Mouse (Mus musculus) midbrain, embryonic 16.5 days (tissue): ENCODE measurements around the gene Piwil1. TPM values are rescaled to one million over a fixed set of nuclear protein-coding genes. Genes with fewer than 3 reads are reported as not detected.

ENCODE experiments used
- ATAC-seq: fragments of 200-750 bp; cut with Nextera tagmentation; 2 replicates; pipeline ENCODE4 v1.8.0; 2017; ENCODE audit warnings: moderate TSS enrichment
- H3K27ac ChIP-seq: fragments of 300-500 bp; sonication (generic); 2 replicates; pipeline ENCODE4 v1.5.1; 2014; ENCODE audit warnings: mild to moderate bottlenecking, low read length, mixed read lengths
- H3K27me3 ChIP-seq: fragments of 300-500 bp; sonication (generic); 2 replicates; pipeline ENCODE4 v1.6.1; 2014; ENCODE audit warnings: low read depth, low read length, mixed read lengths; ENCODE audit not compliant: control insufficient read depth, insufficient read depth
- H3K36me3 ChIP-seq: fragments of 300-500 bp; sonication (generic); 2 replicates; pipeline ENCODE4 v1.6.1; 2014; ENCODE audit warnings: mild to moderate bottlenecking, low read length, moderate library complexity, mixed read lengths; ENCODE audit not compliant: control insufficient read depth, insufficient read depth
- H3K4me1 ChIP-seq: fragments of 300-500 bp; sonication (generic); 2 replicates; pipeline ENCODE4 v1.6.1; 2014; ENCODE audit warnings: mild to moderate bottlenecking, low read length, mixed read lengths; ENCODE audit not compliant: control insufficient read depth, insufficient read depth
- H3K4me2 ChIP-seq: fragments of 300-500 bp; sonication (generic); 2 replicates; pipeline ENCODE4 v1.6.1; 2014; ENCODE audit warnings: mild to moderate bottlenecking, low read length, mixed read lengths
- H3K4me3 ChIP-seq: fragments of 300-500 bp; sonication (generic); 2 replicates; pipeline ENCODE4 v1.5.1; 2014; ENCODE audit warnings: low read depth, mild to moderate bottlenecking, low read length, moderate library complexity, mixed read lengths
- H3K9ac ChIP-seq: fragments of 300-500 bp; sonication (generic); 2 replicates; pipeline ENCODE4 v1.6.1; 2014; ENCODE audit warnings: low read depth, low read length, mixed read lengths
- H3K9me3 ChIP-seq: fragments of 300-500 bp; sonication (generic); replicated peaks from 2 replicates; pipeline ENCODE4 v1.6.1; 2014; ENCODE audit warnings: mild to moderate bottlenecking, low read length, mixed read lengths; ENCODE audit not compliant: control insufficient read depth, poor library complexity, severe bottlenecking
- WGBS: fragments of 180-500 bp; shearing (Covaris S2); extraction: QIAGEN DNeasy Blood & Tissue Kit; methylation state at CpG from one replicate; pipeline ENCODE4 v1.1.7; 2014; 5-methylcytosine and 5-hydroxymethylcytosine counted together
- polyA plus RNA-seq: library from polyadenylated mRNA; unstranded; fragments of >200 nt; fragmentation: Nextera tagmentation; extraction: Ambion mirVana; gene quantifications from 2 replicates; pipeline ENCODE4 v1.2.1, GENCODE M21; 2015

Gene Piwil1
- polyA plus RNA-seq, 1 experiment from 2014 or later, result 0.28 TPM

DNA sequence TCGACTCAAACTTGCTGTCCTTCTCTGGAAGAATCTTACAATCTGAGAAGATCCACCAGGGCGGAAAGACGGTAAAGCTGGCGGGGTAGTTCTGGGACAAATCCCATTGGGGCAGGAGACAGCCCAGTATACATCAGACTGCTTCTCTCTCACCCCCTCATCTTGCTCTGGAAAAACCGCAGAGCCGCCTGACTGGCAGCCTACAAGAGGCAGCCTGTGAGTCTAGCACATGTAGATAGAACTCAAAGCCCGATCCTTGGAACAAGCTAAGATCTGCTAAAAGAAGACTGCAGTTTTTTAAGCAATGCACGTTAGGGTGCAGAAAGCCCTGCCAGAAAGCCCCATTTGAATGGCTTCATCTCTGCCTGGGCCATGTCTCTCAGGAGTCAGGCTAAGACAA is 43.9 kb downstream of the Piwil1 start:
- H3K4me1 ChIP-seq, result no peaks in the 10 kb centered on the region
- no peak overlapping the region for H3K27ac ChIP-seq
- no peak overlapping the region for H3K4me3 ChIP-seq
- no peaks in the 10 kb centered on the region for H3K9me3 ChIP-seq
- no peak overlapping the region for H3K9ac ChIP-seq
- H3K4me2 ChIP-seq, result no peak overlapping the region
- ATAC-seq, result no peak
- H3K36me3 ChIP-seq, result no peaks in the 10 kb centered on the region
- no peaks in the 10 kb centered on the region for H3K27me3 ChIP-seq
- WGBS, result 81% methylated on average over 8 of the region's 8 CpGs

DNA sequence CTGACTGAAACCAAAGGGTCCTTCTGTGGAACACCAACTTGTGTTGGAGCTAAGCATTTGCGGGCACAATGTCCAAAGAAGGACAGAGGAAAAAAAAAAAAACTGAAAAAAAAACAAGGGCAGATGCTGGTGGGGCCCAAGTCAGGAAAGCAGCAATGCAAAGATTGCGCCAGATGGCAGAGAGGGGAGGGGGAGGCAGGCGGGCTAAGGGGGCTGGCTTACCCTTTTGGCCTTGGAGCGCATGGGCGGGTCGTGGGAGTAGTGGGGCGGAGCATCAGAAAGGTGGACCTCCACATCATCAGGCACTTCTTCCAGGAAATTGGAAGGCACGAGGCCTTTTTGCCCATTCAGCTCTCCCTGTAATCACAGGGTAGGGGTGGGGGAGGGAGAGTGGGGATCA is 58.8 kb downstream of the Piwil1 start:
- Histone ChIP-seq H3K9me3 (no peaks in the 10 kb centered on the region; the same call in 1 of the 2 replicates), H3K4me3 (no peak overlapping the region), H3K4me1 (no peaks in the 10 kb centered on the region), H3K9ac (no peak overlapping the region), H3K27ac (no peak overlapping the region), H3K36me3 (peaks cover 7% of the 10 kb centered on the region; the same call in 1 of the 2 replicates), H3K4me2 (no peak overlapping the region), H3K27me3 (no peaks in the 10 kb centered on the region)
- 66% methylated on average over 8 of the region's 8 CpGs for WGBS
- no peak for ATAC-seq

DNA sequence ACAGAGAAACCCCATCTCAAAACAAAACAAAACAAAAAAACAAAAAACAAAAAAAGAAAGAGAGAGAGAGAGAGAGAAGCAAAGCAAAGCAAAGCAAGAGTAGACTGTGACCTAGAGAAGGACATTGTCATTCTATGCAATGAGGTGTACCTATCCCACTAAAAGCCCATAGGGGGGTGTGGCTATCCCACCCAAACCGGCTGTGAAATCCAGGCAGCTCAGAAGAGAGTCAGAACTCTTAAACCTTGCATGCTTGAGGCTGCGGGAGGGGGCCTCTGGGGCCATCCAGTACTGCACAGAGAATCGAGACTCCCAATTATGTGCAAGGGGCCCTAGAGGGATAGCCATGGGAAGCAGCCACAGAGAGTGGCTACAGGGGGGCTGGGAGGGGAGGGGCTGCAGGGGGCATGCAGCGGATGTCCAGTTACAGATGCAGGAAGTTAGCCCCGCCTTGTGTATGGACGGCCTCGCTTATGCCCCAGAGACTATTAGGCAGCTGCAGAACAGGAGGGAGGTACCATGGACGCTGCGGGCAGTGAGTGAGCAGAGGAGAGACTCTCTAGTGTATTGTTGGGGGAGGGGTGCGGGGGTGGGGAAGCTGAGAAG is 66.8 kb downstream of the Piwil1 start:
- no peak overlapping the region for H3K4me2 ChIP-seq
- peaks cover 10% of the 10 kb centered on the region for H3K36me3 ChIP-seq
- 0 out of 2 replicates have a peak, but pooled peaks cover 2% of the 10 kb centered on the region for H3K4me1 ChIP-seq
- H3K9me3 ChIP-seq, result no peaks in the 10 kb centered on the region
- H3K9ac ChIP-seq, result no peak overlapping the region
- no peak overlapping the region for H3K27ac ChIP-seq
- no peak for ATAC-seq
- no peak overlapping the region for H3K4me3 ChIP-seq
- no peaks in the 10 kb centered on the region for H3K27me3 ChIP-seq
- WGBS, result 4% methylated on average over 10 of the region's 10 CpGs

DNA sequence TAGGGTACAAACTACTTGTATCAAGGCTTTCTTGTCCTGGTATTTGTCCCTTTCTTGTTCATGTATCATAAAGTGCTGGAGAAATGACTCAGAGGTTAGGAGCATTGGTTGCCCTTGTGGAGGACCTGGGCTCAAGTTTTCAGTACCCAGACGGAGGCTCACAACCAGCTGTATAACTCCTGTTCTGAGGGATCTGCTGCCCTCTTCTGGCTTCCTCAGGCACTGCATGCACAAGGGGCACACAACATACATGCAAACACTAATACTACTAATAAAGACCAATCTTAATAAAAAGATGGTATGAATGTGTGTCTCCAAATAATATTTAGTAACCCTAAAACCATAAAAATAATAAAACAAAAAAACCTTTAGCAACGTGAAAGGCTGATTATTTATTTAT is 74.1 kb downstream of the Piwil1 start:
- H3K4me2 ChIP-seq, result no peak overlapping the region
- no peaks in the 10 kb centered on the region for H3K9me3 ChIP-seq
- no peak overlapping the region for H3K9ac ChIP-seq
- H3K4me3 ChIP-seq, result no peak overlapping the region
- no peak for ATAC-seq
- no peaks in the 10 kb centered on the region for H3K4me1 ChIP-seq
- WGBS, result 66% methylated on average over 2 of the region's 2 CpGs
- peaks cover 20% of the 10 kb centered on the region for H3K36me3 ChIP-seq
- no peak overlapping the region for H3K27ac ChIP-seq
- no peaks in the 10 kb centered on the region for H3K27me3 ChIP-seq

DNA sequence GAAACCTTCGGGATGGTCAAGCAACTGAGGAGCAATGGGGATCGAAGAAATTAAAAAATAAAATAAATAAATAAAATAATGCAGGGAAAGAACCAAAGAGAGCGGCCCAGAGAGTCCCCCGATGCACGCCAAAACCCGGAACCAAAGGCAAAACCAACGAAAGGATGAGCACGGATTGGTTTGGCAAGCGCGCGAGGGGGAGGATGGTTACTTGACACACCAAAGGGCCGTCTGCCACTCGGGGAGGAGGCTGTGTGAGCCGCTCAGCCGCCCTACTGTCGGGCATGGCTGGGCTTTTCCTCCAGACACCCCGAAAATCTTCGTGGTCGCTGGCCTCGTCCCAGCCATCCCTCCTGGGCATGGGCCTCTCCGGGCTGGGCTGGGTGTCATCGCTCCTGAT is 79.3 kb downstream of the Piwil1 start:
- peaks cover 9% of the 10 kb centered on the region for H3K36me3 ChIP-seq
- H3K9me3 ChIP-seq, result no peaks in the 10 kb centered on the region
- no peak for ATAC-seq
- no peaks in the 10 kb centered on the region for H3K27me3 ChIP-seq
- 71% methylated on average over 22 of the region's 22 CpGs for WGBS
- no peak overlapping the region for H3K9ac ChIP-seq
- H3K4me2 ChIP-seq, result no peak overlapping the region
- H3K27ac ChIP-seq, result no peak overlapping the region
- H3K4me1 ChIP-seq, result no peaks in the 10 kb centered on the region
- H3K4me3 ChIP-seq, result no peak overlapping the region

DNA sequence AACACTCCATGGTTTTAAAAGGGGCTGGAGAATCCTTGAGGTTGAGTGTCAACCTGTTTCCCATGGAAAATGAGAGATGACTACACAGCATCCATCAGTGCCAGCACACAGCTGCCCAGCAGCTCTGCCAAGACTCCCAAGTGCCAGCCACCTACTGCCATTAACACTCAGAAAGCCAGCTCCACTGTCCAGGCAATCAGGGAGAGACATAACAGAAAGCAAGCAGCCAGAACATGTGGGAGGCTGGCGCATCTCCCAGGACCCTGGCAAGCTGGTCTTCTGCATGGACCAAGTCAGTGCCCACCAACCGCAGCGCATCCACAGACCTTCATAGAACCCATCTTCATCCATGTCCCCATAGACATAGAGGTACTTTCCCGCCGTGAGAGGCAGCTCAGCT is 98.3 kb downstream of the Piwil1 start:
- ATAC-seq, result no peak
- no peaks in the 10 kb centered on the region for H3K27me3 ChIP-seq
- H3K36me3 ChIP-seq, result peaks cover 25% of the 10 kb centered on the region
- peaks cover 1% of the 10 kb centered on the region; the same call in 1 of the 2 replicates for H3K9me3 ChIP-seq
- 91% methylated on average over 5 of the region's 5 CpGs for WGBS
- no peak overlapping the region for H3K4me3 ChIP-seq
- H3K9ac ChIP-seq, result no peak overlapping the region
- no peak overlapping the region for H3K4me2 ChIP-seq
- no peaks in the 10 kb centered on the region for H3K4me1 ChIP-seq
- no peak overlapping the region for H3K27ac ChIP-seq

Other genes starting within 250 kb of the Piwil1 start
- 4.5 and 5.3 TPM in 2 replicates for gene Fzd10, start 101.7 kb upstream of the Piwil1 start, polyA plus RNA-seq